Mouse (Mus musculus) forebrain, embryonic 15.5 days (tissue): ENCODE measurements at regions not wholly inside any gene's neighbourhood (a gene's known extent, or its start where the extent isn't known, plus 50 kb on each side); places are given as distances from the start of the nearest gene placed in this dataset.
"Not testable (repeated sequence)": the region's sequence is repeated elsewhere in the genome, so short reads cannot be mapped to it uniquely, and the experiment has no call there.

Source experiments
- ATAC-seq: fragments of 200-750 bp; cut with Nextera tagmentation; replicated peaks from 2 replicates; pipeline ENCODE4 v1.8.0; 2017; ENCODE audit warnings: mild to moderate bottlenecking, moderate TSS enrichment, moderate library complexity
- H3K27ac ChIP-seq: fragments of 300-500 bp; sonication (generic); replicated peaks from 2 replicates; pipeline ENCODE4 v1.5.1; 2015; ENCODE audit warnings: mild to moderate bottlenecking, inconsistent platforms
- H3K27me3 ChIP-seq: fragments of 300-500 bp; sonication (generic); 2 replicates; pipeline ENCODE4 v1.6.1; 2015; ENCODE audit warnings: inconsistent platforms
- H3K36me3 ChIP-seq: fragments of 300-500 bp; sonication (generic); 2 replicates; pipeline ENCODE4 v1.6.1; 2015; ENCODE audit warnings: mild to moderate bottlenecking, inconsistent platforms
- H3K4me1 ChIP-seq: fragments of 300-500 bp; sonication (generic); 2 replicates; pipeline ENCODE4 v1.6.1; 2015; ENCODE audit warnings: inconsistent platforms
- H3K4me2 ChIP-seq: fragments of 300-500 bp; sonication (generic); replicated peaks from 2 replicates; pipeline ENCODE4 v1.6.1; 2015; ENCODE audit warnings: mild to moderate bottlenecking, inconsistent platforms
- H3K4me3 ChIP-seq: fragments of 300-500 bp; sonication (generic); 2 replicates; pipeline ENCODE4 v1.5.1; 2015; ENCODE audit warnings: mild to moderate bottlenecking, inconsistent platforms
- H3K9ac ChIP-seq: fragments of 300-500 bp; sonication (generic); replicated peaks from 2 replicates; pipeline ENCODE4 v1.6.1; 2015; ENCODE audit warnings: mild to moderate bottlenecking, inconsistent platforms
- H3K9me3 ChIP-seq: fragments of 300-500 bp; sonication (generic); 2 replicates; pipeline ENCODE4 v1.6.1; 2016; ENCODE audit warnings: inconsistent platforms
- WGBS: fragments of 180-500 bp; shearing (Covaris S2); methylation state at CpG from one replicate; pipeline ENCODE4 v1.1.7; 2015; ENCODE audit warnings: mixed read lengths; 5-methylcytosine and 5-hydroxymethylcytosine counted together

GRCm38 (mm10) chr9:98186757-98187300 lies 100.4 kb upstream of the Nmnat3 start:
- Histone ChIP-seq H3K27me3 (no peaks in the 10 kb centered on the region), H3K36me3 (no peaks in the 10 kb centered on the region), H3K4me3 (no peak overlapping the region), H3K4me2 (no peak overlapping the region), H3K9ac (no peak overlapping the region), H3K9me3 (no peaks in the 10 kb centered on the region), H3K4me1 (no peaks in the 10 kb centered on the region), H3K27ac (no peak overlapping the region)
- 76% methylated on average over 10 of the region's 10 CpGs for WGBS
- no peak for ATAC-seq

DNA sequence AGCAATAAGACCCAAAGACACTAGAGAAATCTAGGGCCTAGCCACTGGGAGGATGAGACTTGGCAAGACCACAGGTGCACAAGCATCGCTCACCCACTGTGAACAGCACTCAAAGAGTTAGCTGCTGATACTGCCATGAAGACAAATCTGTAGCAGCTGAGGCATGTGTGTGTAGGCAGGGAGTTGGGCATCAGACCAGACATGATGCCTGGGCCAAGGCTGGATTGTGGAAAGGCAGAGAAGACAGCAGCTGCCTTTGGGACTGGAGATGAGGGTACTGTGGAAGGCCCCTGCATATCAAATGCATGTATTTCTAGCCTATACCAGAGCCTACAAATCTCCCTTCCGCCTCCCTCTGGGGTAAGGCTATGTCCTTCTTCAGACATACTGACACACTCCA lies 92.9 kb upstream of the Nmnat3 start:
- Histone ChIP-seq H3K4me2 (no peak overlapping the region), H3K9ac (no peak overlapping the region), H3K27ac (no peak overlapping the region), H3K27me3 (no peaks in the 10 kb centered on the region), H3K4me1 (no peaks in the 10 kb centered on the region), H3K36me3 (no peaks in the 10 kb centered on the region), H3K9me3 (no peaks in the 10 kb centered on the region), H3K4me3 (no peak overlapping the region)
- no peak for ATAC-seq
- 93% methylated on average over 2 of the region's 2 CpGs for WGBS

DNA sequence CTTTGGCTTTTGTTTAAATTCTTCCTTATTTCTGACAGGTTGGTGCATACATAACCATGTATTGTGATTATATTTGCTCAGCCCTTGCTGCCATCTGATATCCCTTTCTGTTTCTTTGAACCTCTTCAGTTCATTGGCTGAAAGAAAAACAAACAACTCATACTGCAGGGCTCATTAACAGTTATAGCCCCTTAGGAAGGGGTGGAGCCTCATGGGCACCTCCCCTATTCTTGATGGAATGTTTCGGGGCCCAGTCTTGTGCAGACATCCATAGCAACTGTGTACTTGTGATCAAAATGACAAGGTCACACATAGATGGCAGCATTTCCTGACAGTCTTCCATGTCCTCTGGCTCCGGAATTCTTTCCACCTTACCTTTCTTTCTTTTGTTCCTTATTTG lies 68.4 kb upstream of the Nmnat3 start:
- 59% methylated on average over 2 of the region's 2 CpGs for WGBS
- peaks cover 21% of the 10 kb centered on the region for H3K4me1 ChIP-seq

DNA sequence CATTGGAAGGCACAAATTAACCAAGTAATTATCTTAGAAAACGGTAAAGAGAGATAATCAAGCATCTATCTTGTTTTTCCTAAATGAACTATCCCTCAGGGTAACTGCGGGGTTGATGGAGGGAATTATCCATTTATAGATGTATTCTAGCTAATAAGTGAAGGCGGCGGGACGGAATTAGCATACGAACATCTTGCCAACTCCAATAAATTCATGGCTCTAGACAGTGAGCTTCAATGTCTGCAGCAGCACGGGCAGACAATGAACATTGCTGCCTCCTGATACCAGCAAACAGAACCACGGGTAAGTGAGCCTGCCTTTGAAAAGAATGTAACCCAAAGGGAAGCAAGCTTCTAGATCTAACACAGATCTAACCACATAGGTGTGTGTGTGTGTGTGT lies 66.9 kb upstream of the Nmnat3 start:
- H3K4me1 ChIP-seq, result peaks cover 21% of the 10 kb centered on the region
- no peak overlapping the region for H3K9ac ChIP-seq
- 15% methylated on average over 8 of the region's 8 CpGs for WGBS
- H3K4me3 ChIP-seq, result no peak overlapping the region
- H3K4me2 ChIP-seq, result no peak overlapping the region
- H3K36me3 ChIP-seq, result no peaks in the 10 kb centered on the region
- peak; percentile 80 for ATAC-seq
- H3K27me3 ChIP-seq, result no peaks in the 10 kb centered on the region
- 0 out of 2 replicates have a peak overlapping the region, but pooled peaks have one; percentile 39 for H3K27ac ChIP-seq
- H3K9me3 ChIP-seq, result no peaks in the 10 kb centered on the region

More for the DNA sequence above, 68.4 kb upstream of the Nmnat3 start:
- no peak overlapping the region for H3K4me3 ChIP-seq
- ATAC-seq, result no peak
- no peak overlapping the region for H3K9ac ChIP-seq
- H3K4me2 ChIP-seq, result no peak overlapping the region
- H3K36me3 ChIP-seq, result no peaks in the 10 kb centered on the region
- no peak overlapping the region for H3K27ac ChIP-seq
- no peaks in the 10 kb centered on the region for H3K27me3 ChIP-seq
- no peaks in the 10 kb centered on the region for H3K9me3 ChIP-seq

DNA sequence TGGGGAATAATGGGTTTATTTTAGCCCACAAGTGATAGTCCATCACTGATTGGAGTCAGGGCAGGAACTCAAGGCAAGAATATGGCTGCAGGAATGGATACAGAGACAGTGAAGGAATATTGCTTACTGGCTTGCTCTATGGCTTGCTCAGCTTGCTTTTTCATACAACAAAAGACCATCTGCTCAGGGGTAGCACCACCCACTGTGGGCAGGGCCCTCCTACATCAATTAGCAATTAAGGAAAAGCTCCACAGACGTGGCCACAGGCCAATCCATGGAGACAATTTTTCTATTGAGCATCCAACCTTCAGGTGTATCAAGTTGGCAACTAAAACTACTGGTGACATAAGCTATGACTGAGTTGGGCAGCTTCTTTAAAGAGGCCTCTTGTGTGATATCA lies 65.5 kb upstream of the Nmnat3 start:
- Histone ChIP-seq H3K9ac (no peak overlapping the region), H3K27me3 (no peaks in the 10 kb centered on the region), H3K36me3 (no peaks in the 10 kb centered on the region), H3K4me3 (no peak overlapping the region), H3K27ac (peak overlapping the region; percentile 29), H3K4me2 (no peak overlapping the region), H3K4me1 (peaks cover 21% of the 10 kb centered on the region), H3K9me3 (no peaks in the 10 kb centered on the region)
- peak; percentile 48; the same call in 1 of the 2 replicates for ATAC-seq
- 6% methylated on average over 1 of the region's 1 CpGs for WGBS

GRCm38 (mm10) chr9:98228226-98228625 lies 59.0 kb upstream of the Nmnat3 start:
- H3K4me1 ChIP-seq, result no peaks in the 10 kb centered on the region
- no peak overlapping the region for H3K27ac ChIP-seq
- no peak overlapping the region for H3K4me2 ChIP-seq
- 90% methylated on average over 3 of the region's 3 CpGs for WGBS
- H3K4me3 ChIP-seq, result no peak overlapping the region
- no peak for ATAC-seq
- no peaks in the 10 kb centered on the region for H3K27me3 ChIP-seq
- H3K9me3 ChIP-seq, result no peaks in the 10 kb centered on the region
- H3K36me3 ChIP-seq, result no peaks in the 10 kb centered on the region
- H3K9ac ChIP-seq, result no peak overlapping the region

- Histone ChIP-seq H3K27ac (no peak overlapping the region), H3K9me3 (no peaks in the 10 kb centered on the region), H3K4me3 (no peak overlapping the region), H3K9ac (no peak overlapping the region), H3K36me3 (no peaks in the 10 kb centered on the region), H3K4me1 (no peaks in the 10 kb centered on the region), H3K4me2 (no peak overlapping the region), H3K27me3 (no peaks in the 10 kb centered on the region)
- no peak for ATAC-seq
- WGBS, result 59% methylated on average over 7 of the region's 7 CpGs
Observed at GRCm38 (mm10) chr9:98228907-98229306, 58.3 kb upstream of the Nmnat3 start.

GRCm38 (mm10) chr9:98234731-98235130 lies 52.5 kb upstream of the Nmnat3 start:
- H3K4me2 ChIP-seq, ATAC-seq, H3K4me1 ChIP-seq, H3K9ac ChIP-seq, H3K9me3 ChIP-seq, H3K4me3 ChIP-seq, H3K27ac ChIP-seq, H3K27me3 ChIP-seq, H3K36me3 ChIP-seq: not testable (repeated sequence)
- WGBS, result 55% methylated on average over 2 of the region's 2 CpGs
